1 mouse cellular context compared by ENCODE assay signal in genomic region chr5:149587327-149587895, GRCm38 (mm10).
TF ChIP-seq lines count a peak whose summit lies in the region.

No protein-coding gene starts in this region.

TF ChIP-seq in MEL, 35 proteins besides CTCF, POLR2A, EP300 and RAD21 (continued from another document):
- TF ChIP-seq GATA1 (IDR thresholded peaks at IDR 0.05; ENCODE audit: low read depth, low read length) = no peak
- TF ChIP-seq POLR2AphosphoS5 (IDR thresholded peaks at IDR 0.05; ENCODE audit: borderline replicate concordance, low read depth, low read length) = no peak
- no peak for TF ChIP-seq MAFK (IDR thresholded peaks at IDR 0.05; ENCODE audit: borderline replicate concordance, low read depth, low read length)
- TF ChIP-seq MYB (IDR thresholded peaks at IDR 0.05; ENCODE audit: low read depth, low read length) = no peak
- TF ChIP-seq TAL1 (IDR thresholded peaks at IDR 0.05; ENCODE audit: low read length) = no peak
- TF ChIP-seq HCFC1 (IDR thresholded peaks at IDR 0.05; ENCODE audit: low read depth, low read length) = no peak
- TF ChIP-seq ZKSCAN1 (IDR thresholded peaks at IDR 0.05; ENCODE audit: low read depth, low read length) = no peak
- TF ChIP-seq RCOR1 (IDR thresholded peaks at IDR 0.05; ENCODE audit: low read depth, low read length) = no peak
- no peak for TF ChIP-seq USF2 (IDR thresholded peaks at IDR 0.05; ENCODE audit: borderline replicate concordance in 1 of 2, insufficient read depth in 1 of 2, low read depth in 1 of 2, low read length in 2 of 2)
- TF ChIP-seq ZC3H11A (IDR thresholded peaks at IDR 0.05; ENCODE audit: low read depth, low read length) = no peak
- TF ChIP-seq E2F4 (IDR thresholded peaks at IDR 0.05; ENCODE audit: borderline replicate concordance, low read depth, low read length) = no peak
- TF ChIP-seq GABPA (IDR thresholded peaks at IDR 0.05; ENCODE audit: low read depth, low read length) = no peak
- TF ChIP-seq MYC (IDR thresholded peaks at IDR 0.05; ENCODE audit: low read depth, low read length) = no peak
